Comparison of ENCODE assay signal across 8 mouse cellular contexts in genomic region chr5:136566812-136567175, GRCm38 (mm10). TPM values are rescaled to one million over a fixed set of nuclear protein-coding genes. Genes with fewer than 3 reads are reported as not detected.
DNase-seq lines count a peak whose midpoint lies in the region; ATAC-seq and TF ChIP-seq lines count a peak whose summit lies in the region.

No protein-coding gene starts in this region.

- DNase-seq in heart, adult 2 months, result no peak
- no peak for DNase-seq in heart, adult 9 months (ENCODE audit: low spot score in 2 of 2)
- DNase-seq in right cerebral cortex, postnatal 10 days (ENCODE audit: low spot score in 2 of 2), result peak; percentile 49 to 54
- DNase-seq in right cerebral cortex, postnatal 25 days, result no peak
- no peak for DNase-seq in forebrain, embryonic 11.5 days (ENCODE audit: low spot score)
- no peak for DNase-seq in limb, embryonic 14.5 days (ENCODE audit: low spot score)
- DNase-seq in ovary, adult 18-20 months (ENCODE audit: low spot score), result no peak

- intact Hi-C loops in heart, adult 2 months (cut with DNase I), result loop anchor here (1.0 to 5.0 kb wide), 8 partner anchors 54 to 364 kb away; no protein-coding TSS in a partner anchor

- H3K9ac ChIP-seq in heart, adult 2 months (ENCODE audit: low read depth, low read length), result peak overlapping the region; percentile 87
- peak overlapping the region; percentile 98 for H3K9ac ChIP-seq in forebrain, embryonic 11.5 days (ENCODE audit: low read length)
- peak overlapping the region; percentile 88 for H3K9ac ChIP-seq in limb, embryonic 14.5 days (ENCODE audit: low read depth, low read length, severe bottlenecking)
- H3K9ac ChIP-seq in neural tube, embryonic 15.5 days (replicated peaks), result peak overlapping the region; percentile 97

- TF ChIP-seq CTCF in heart, adult 2 months (IDR thresholded peaks at IDR 0.05), result no peak

- H3K27ac ChIP-seq in heart, adult 2 months, result peak overlapping the region; percentile 74
- peak overlapping the region; percentile 90 for H3K27ac ChIP-seq in forebrain, embryonic 11.5 days (ENCODE audit: low read depth, low read length)
- peak overlapping the region; percentile 81 for H3K27ac ChIP-seq in limb, embryonic 14.5 days (replicated peaks; ENCODE audit: low read depth, low read length)
- peak overlapping the region; percentile 97 for H3K27ac ChIP-seq in neural tube, embryonic 15.5 days (replicated peaks)

- H3K27me3 ChIP-seq in heart, adult 2 months (ENCODE audit: control insufficient read depth, insufficient read depth, low read length), result no peaks in the 10 kb centered on the region
- peaks cover 14% of the 10 kb centered on the region for H3K27me3 ChIP-seq in forebrain, embryonic 11.5 days (ENCODE audit: control insufficient read depth, insufficient read depth, low read length)
- H3K27me3 ChIP-seq in limb, embryonic 14.5 days (ENCODE audit: control insufficient read depth, insufficient read depth, low read length), result peaks cover 41% of the 10 kb centered on the region
- peaks cover 12% of the 10 kb centered on the region; the same call in 1 of the 2 replicates for H3K27me3 ChIP-seq in neural tube, embryonic 15.5 days (replicated peaks)

- peak overlapping the region; percentile 89 for H3K4me3 ChIP-seq in heart, adult 2 months
- peak overlapping the region; percentile 98 for H3K4me3 ChIP-seq in forebrain, embryonic 11.5 days (ENCODE audit: low read depth, low read length)
- H3K4me3 ChIP-seq in limb, embryonic 14.5 days (replicated peaks; ENCODE audit: low read length), result peak overlapping the region; percentile 93
- H3K4me3 ChIP-seq in neural tube, embryonic 15.5 days (replicated peaks), result peak overlapping the region; percentile 98

- no peak for TF ChIP-seq EP300 in heart, adult 2 months (IDR thresholded peaks at IDR 0.05; ENCODE audit: insufficient read depth, low read depth, low read length)

- no peaks in the 10 kb centered on the region for H3K36me3 ChIP-seq in heart, adult 2 months (ENCODE audit: control insufficient read depth, insufficient read depth, low read length)
- H3K36me3 ChIP-seq in forebrain, embryonic 11.5 days (ENCODE audit: control insufficient read depth, insufficient read depth, low read length), result no peaks in the 10 kb centered on the region
- no peaks in the 10 kb centered on the region for H3K36me3 ChIP-seq in limb, embryonic 14.5 days (ENCODE audit: control insufficient read depth, insufficient read depth, low read length)
- H3K36me3 ChIP-seq in neural tube, embryonic 15.5 days, result no peaks in the 10 kb centered on the region

- no peaks in the 10 kb centered on the region; the same call in none of the 2 replicates for H3K79me2 ChIP-seq in heart, adult 2 months (replicated peaks; ENCODE audit: control insufficient read depth, insufficient read depth, low read length)

- TF ChIP-seq POLR2A in heart, adult 2 months (IDR thresholded peaks at IDR 0.05; ENCODE audit: insufficient read depth, low read depth, low read length), result no peak
- no peak for TF ChIP-seq POLR2A in limb, embryonic 14.5 days (IDR thresholded peaks at IDR 0.05; ENCODE audit: borderline replicate concordance, extremely low read depth, insufficient read depth, insufficient read length)

- no peaks in the 10 kb centered on the region for H3K9me3 ChIP-seq in forebrain, embryonic 11.5 days (ENCODE audit: control insufficient read depth, low read length)
- no peaks in the 10 kb centered on the region for H3K9me3 ChIP-seq in limb, embryonic 14.5 days (ENCODE audit: control insufficient read depth, low read length)
- H3K9me3 ChIP-seq in neural tube, embryonic 15.5 days (replicated peaks), result no peaks in the 10 kb centered on the region

- ATAC-seq in forebrain, embryonic 11.5 days (replicated peaks; ENCODE audit: low FRiP score), result peak; percentile 47
- ATAC-seq in limb, embryonic 14.5 days (ENCODE audit: low FRiP score, low read depth), result peak; percentile 48
- ATAC-seq in neural tube, embryonic 15.5 days (ENCODE audit: low FRiP score), result peak; percentile 63

- H3K4me2 ChIP-seq in forebrain, embryonic 11.5 days (ENCODE audit: low read depth, low read length, severe bottlenecking), result peak overlapping the region; percentile 92
- H3K4me2 ChIP-seq in limb, embryonic 14.5 days (replicated peaks; ENCODE audit: low read depth, low read length, severe bottlenecking), result peak overlapping the region; percentile 99
- peak overlapping the region; percentile 98 for H3K4me2 ChIP-seq in neural tube, embryonic 15.5 days

- under 1% methylated on average over 31 of the region's 31 CpGs for WGBS in heart, adult 2 months
- WGBS in forebrain, embryonic 11.5 days, result under 1% methylated on average over 31 of the region's 31 CpGs
- WGBS in limb, embryonic 14.5 days, result under 1% methylated on average over 17 of the region's 31 CpGs
- under 1% methylated on average over 31 of the region's 31 CpGs for WGBS in neural tube, embryonic 15.5 days

- H3K4me1 ChIP-seq in heart, adult 2 months (ENCODE audit: control insufficient read depth, insufficient read depth, low read length), result peaks cover 7% of the 10 kb centered on the region
- peaks cover 8% of the 10 kb centered on the region; the same call in 1 of the 2 replicates for H3K4me1 ChIP-seq in forebrain, embryonic 11.5 days (replicated peaks; ENCODE audit: control insufficient read depth, insufficient read depth, low read length)
- H3K4me1 ChIP-seq in limb, embryonic 14.5 days (ENCODE audit: control insufficient read depth, insufficient read depth, low read length), result peaks cover 22% of the 10 kb centered on the region
- H3K4me1 ChIP-seq in neural tube, embryonic 15.5 days, result peaks cover 44% of the 10 kb centered on the region

RNA-seq across cellular contexts. Expression of gene Cux1, which starts 0.5 kb away (rescaled TPM):
- 100 to 1,000 TPM in 1 of 2 experiments, 10 to 100 TPM in 1; 85.8 to 101 TPM for total RNA-seq in heart, adult 2 months (2021)
- polyA plus RNA-seq in heart, adult 2 months (2012; rRNA removed), result 46.8 and 65.3 TPM in 2 replicates
- 156 and 163 TPM in 2 replicates for polyA plus RNA-seq in forebrain, embryonic 11.5 days (2014; fragmentation: Nextera tagmentation; extraction: Ambion mirVana)
- polyA plus RNA-seq in limb, embryonic 14.5 days (2012; rRNA removed), result 39.0 and 42.1 TPM in 2 replicates
- 64.3 and 77.8 TPM in 2 replicates for polyA plus RNA-seq in limb, embryonic 14.5 days (2014; fragmentation: Nextera tagmentation; extraction: Ambion mirVana)
- 87.8 and 96.6 TPM in 2 replicates for polyA plus RNA-seq in neural tube, embryonic 15.5 days (2015; fragmentation: Nextera tagmentation; extraction: Ambion mirVana)

Comparison
In these comparisons a context has a peak if more than half of its experiments do, and no peak if none do; other contexts are left out.
1. DNase-seq: peak in right cerebral cortex, postnatal 10 days (2 of 2); none in heart, adult 2 months (0 of 2), heart, adult 9 months (0 of 2), right cerebral cortex, postnatal 25 days (single experiment), forebrain, embryonic 11.5 days (single experiment), limb, embryonic 14.5 days (single experiment) and ovary, adult 18-20 months (single experiment).
2. Peak in every context shown above with its lines, with median percentiles within 50 percentile points of each other: H3K27ac ChIP-seq, H3K4me3 ChIP-seq, H3K9ac ChIP-seq, ATAC-seq and H3K4me2 ChIP-seq.